Mouse (Mus musculus): ENCODE data around the gene Pdyn.
A peak's percentile ranks its signal among the peaks of the same experiment; 100 is the strongest.

- TF ChIP-seq CTCF (conservative IDR thresholded peaks at IDR 0.05; ENCODE audit: low read length), result peak; percentile 81
- TF ChIP-seq POU5F1 (IDR thresholded peaks at IDR 0.05; ENCODE audit: borderline replicate concordance, low read length), result no peak
These were observed 3.6 kb downstream of the Pdyn start for GRCm38 (mm10) chr2:129696059-129696458.

Measured in E14TG2a.4 (cell line).